Mouse (Mus musculus) testis, adult 2 months (tissue): ENCODE data around the gene Atg3. TPM values are rescaled to one million over a fixed set of nuclear protein-coding genes. Genes with fewer than 3 reads are reported as not detected.

Source experiments
- H3K27ac ChIP-seq: fragments of 200-500 bp; 2 replicates; pipeline ENCODE4 v1.5.1; 2012; ENCODE audit warnings: low read depth, low read length; ENCODE audit not compliant: control insufficient read depth, insufficient read depth
- H3K27me3 ChIP-seq: fragments of 200-500 bp; 2 replicates; pipeline ENCODE4 v1.6.1; 2012; ENCODE audit warnings: mild to moderate bottlenecking, low read length, moderate library complexity; ENCODE audit not compliant: control insufficient read depth, insufficient read depth
- H3K36me3 ChIP-seq: fragments of 200-500 bp; 2 replicates; pipeline ENCODE4 v1.6.1; 2012; ENCODE audit warnings: mild to moderate bottlenecking, low read length; ENCODE audit not compliant: control insufficient read depth, insufficient read depth
- H3K4me1 ChIP-seq: fragments of 200-500 bp; 2 replicates; pipeline ENCODE4 v1.6.1; 2012; ENCODE audit warnings: low read length; ENCODE audit not compliant: control insufficient read depth, insufficient read depth
- H3K4me3 ChIP-seq: fragments of 200-500 bp; 2 replicates; pipeline ENCODE4 v1.5.1; 2012; ENCODE audit warnings: low read depth, mild to moderate bottlenecking, low read length, moderate library complexity, mixed read lengths; ENCODE audit not compliant: control insufficient read depth
- CTCF ChIP-seq: fragments of 200-500 bp; IDR thresholded peaks from 2 replicates; pipeline ENCODE4 v1.5.1; 2012; ENCODE audit warnings: low read depth, mild to moderate bottlenecking, inconsistent platforms, low read length, moderate library complexity; ENCODE audit not compliant: control insufficient read depth, insufficient read depth, insufficient replicate concordance
- POLR2A ChIP-seq: fragments of 200-500 bp; IDR thresholded peaks from 2 replicates; pipeline ENCODE4 v1.6.1; 2012; ENCODE audit warnings: low read depth, mild to moderate bottlenecking, inconsistent platforms, low read length, moderate library complexity; ENCODE audit not compliant: control insufficient read depth
- polyA plus RNA-seq: library from polyadenylated mRNA; depleted of rRNA; stranded (reverse); fragments of >200 nt; gene quantifications from 2 replicates; pipeline ENCODE4 v1.2.3, GENCODE M21; 2012

The Atg3 gene
- polyA plus RNA-seq, 1 experiment: 11.2 TPM

GRCm38 (mm10) chr16:45204438-45204837 is 45.9 kb downstream of the Atg3 start:
- Histone ChIP-seq H3K27me3 (no peaks in the 10 kb centered on the region), H3K27ac (no peak overlapping the region), H3K4me3 (no peak overlapping the region), H3K4me1 (no peaks in the 10 kb centered on the region), H3K36me3 (no peaks in the 10 kb centered on the region)
- no peak for TF ChIP-seq CTCF
- no peak for TF ChIP-seq POLR2A

GRCm38 (mm10) chr16:45204859-45205670 is 46.5 kb downstream of the Atg3 start:
- Histone ChIP-seq H3K4me3 (no peak overlapping the region), H3K27ac (no peak overlapping the region), H3K27me3 (no peaks in the 10 kb centered on the region), H3K4me1 (no peaks in the 10 kb centered on the region), H3K36me3 (no peaks in the 10 kb centered on the region)
- TF ChIP-seq CTCF (no peak), POLR2A (no peak)

- no peak overlapping the region for H3K4me3 ChIP-seq
- TF ChIP-seq POLR2A (no peak), CTCF (no peak)
- H3K36me3 ChIP-seq: no peaks in the 10 kb centered on the region
- H3K4me1 ChIP-seq: no peaks in the 10 kb centered on the region
- H3K27me3 ChIP-seq: no peaks in the 10 kb centered on the region
- H3K27ac ChIP-seq: no peak overlapping the region
Measured at GRCm38 (mm10) chr16:45222016-45222415, 63.4 kb downstream of the Atg3 start.

GRCm38 (mm10) chr16:45222771-45223170 is 64.2 kb downstream of the Atg3 start:
- TF ChIP-seq CTCF: no peak

GRCm38 (mm10) chr16:45223648-45224388 is 65.2 kb downstream of the Atg3 start, which contains the start of gene Btla:
Gene Btla, plus strand, starts transcription at chr16:45224315.
- no peaks in the 10 kb centered on the region for H3K27me3 ChIP-seq
- no peak within 1 kb of the TSS for H3K4me3 ChIP-seq
- no peaks in the 10 kb centered on the region for H3K36me3 ChIP-seq
- H3K27ac ChIP-seq: no peak within 1 kb of the TSS
- TF ChIP-seq CTCF (no peak), POLR2A (no peak)
- H3K4me1 ChIP-seq: no peaks in the 10 kb centered on the region

More at GRCm38 (mm10) chr16:45222771-45223170, 64.2 kb downstream of the Atg3 start:
- Histone ChIP-seq H3K4me3 (no peak overlapping the region), H3K27me3 (no peaks in the 10 kb centered on the region), H3K4me1 (no peaks in the 10 kb centered on the region), H3K27ac (no peak overlapping the region), H3K36me3 (no peaks in the 10 kb centered on the region)

GRCm38 (mm10) chr16:45224431-45225008 is 65.9 kb downstream of the Atg3 start:
- H3K4me3 ChIP-seq: no peak overlapping the region
- no peaks in the 10 kb centered on the region for H3K4me1 ChIP-seq
- no peaks in the 10 kb centered on the region for H3K27me3 ChIP-seq
- no peak overlapping the region for H3K27ac ChIP-seq
- no peak for TF ChIP-seq CTCF
- TF ChIP-seq POLR2A: no peak
- H3K36me3 ChIP-seq: no peaks in the 10 kb centered on the region

- Histone ChIP-seq H3K36me3 (no peaks in the 10 kb centered on the region), H3K4me1 (no peaks in the 10 kb centered on the region), H3K4me3 (no peak overlapping the region), H3K27ac (no peak overlapping the region), H3K27me3 (no peaks in the 10 kb centered on the region)
- no peak for TF ChIP-seq CTCF
- no peak for TF ChIP-seq POLR2A
Measured at GRCm38 (mm10) chr16:45227002-45227401, 68.4 kb downstream of the Atg3 start.
